Mouse (Mus musculus) midbrain, embryonic 14.5 days (tissue): ENCODE results near the gene Kbtbd13. TPM values are rescaled to one million over a fixed set of nuclear protein-coding genes. Genes with fewer than 3 reads are reported as not detected.
"Not testable (repeated sequence)": the region's sequence is repeated elsewhere in the genome, so short reads cannot be mapped to it uniquely, and the experiment has no call there.

Source experiments
- ATAC-seq: fragments of 200-750 bp; cut with Nextera tagmentation; 2 replicates; pipeline ENCODE4 v1.8.0; 2017; ENCODE audit warnings: moderate number of reproducible peaks, moderate library complexity; ENCODE audit not compliant: low FRiP score, low TSS enrichment
- DNase-seq: peaks from one replicate; pipeline ENCODE4 v3.0.0-alpha.2; 2015
- H3K27ac ChIP-seq: fragments of 300-500 bp; sonication (generic); replicated peaks from 2 replicates; pipeline ENCODE4 v1.5.1; 2014; ENCODE audit warnings: mild to moderate bottlenecking, low read depth, low read length, moderate library complexity
- H3K27me3 ChIP-seq: fragments of 300-500 bp; sonication (generic); 2 replicates; pipeline ENCODE4 v1.6.1; 2014; ENCODE audit warnings: low read length, control low read depth, mixed read lengths; ENCODE audit not compliant: control insufficient read depth, insufficient read depth
- H3K36me3 ChIP-seq: fragments of 300-500 bp; sonication (generic); 2 replicates; pipeline ENCODE4 v1.6.1; 2014; ENCODE audit warnings: low read length, control low read depth; ENCODE audit not compliant: control insufficient read depth, insufficient read depth
- H3K4me1 ChIP-seq: fragments of 300-500 bp; sonication (generic); 2 replicates; pipeline ENCODE4 v1.6.1; 2014; ENCODE audit warnings: mild to moderate bottlenecking, antibody characterized with exemption, low read length, control low read depth; ENCODE audit not compliant: control insufficient read depth, insufficient read depth
- H3K4me2 ChIP-seq: fragments of 300-500 bp; sonication (generic); 2 replicates; pipeline ENCODE4 v1.6.1; 2014; ENCODE audit warnings: mild to moderate bottlenecking, low read length, moderate library complexity
- H3K4me3 ChIP-seq: fragments of 300-500 bp; sonication (generic); replicated peaks from 2 replicates; pipeline ENCODE4 v1.5.1; 2014; ENCODE audit warnings: low read depth, low read length
- H3K9ac ChIP-seq: fragments of 300-500 bp; sonication (generic); replicated peaks from 2 replicates; pipeline ENCODE4 v1.6.1; 2014; ENCODE audit warnings: mild to moderate bottlenecking, low read length, moderate library complexity
- H3K9me3 ChIP-seq: fragments of 300-500 bp; sonication (generic); 2 replicates; pipeline ENCODE4 v1.6.1; 2016; ENCODE audit warnings: low read length, control low read depth, mixed read lengths; ENCODE audit not compliant: control insufficient read depth
- WGBS: fragments of 180-500 bp; shearing (Covaris S2); extraction: QIAGEN DNeasy Blood & Tissue Kit; methylation state at CpG from one replicate; pipeline ENCODE4 v1.1.7; 2014; 5-methylcytosine and 5-hydroxymethylcytosine counted together
- polyA plus RNA-seq: library from polyadenylated mRNA; unstranded; fragments of >200 nt; fragmentation: Nextera tagmentation; extraction: Ambion mirVana; gene quantifications from 2 replicates; pipeline ENCODE4 v1.2.1, GENCODE M21; 2014

Kbtbd13 gene
- polyA plus RNA-seq, 1 experiment from 2014 or later, result 0.47 TPM

DNA sequence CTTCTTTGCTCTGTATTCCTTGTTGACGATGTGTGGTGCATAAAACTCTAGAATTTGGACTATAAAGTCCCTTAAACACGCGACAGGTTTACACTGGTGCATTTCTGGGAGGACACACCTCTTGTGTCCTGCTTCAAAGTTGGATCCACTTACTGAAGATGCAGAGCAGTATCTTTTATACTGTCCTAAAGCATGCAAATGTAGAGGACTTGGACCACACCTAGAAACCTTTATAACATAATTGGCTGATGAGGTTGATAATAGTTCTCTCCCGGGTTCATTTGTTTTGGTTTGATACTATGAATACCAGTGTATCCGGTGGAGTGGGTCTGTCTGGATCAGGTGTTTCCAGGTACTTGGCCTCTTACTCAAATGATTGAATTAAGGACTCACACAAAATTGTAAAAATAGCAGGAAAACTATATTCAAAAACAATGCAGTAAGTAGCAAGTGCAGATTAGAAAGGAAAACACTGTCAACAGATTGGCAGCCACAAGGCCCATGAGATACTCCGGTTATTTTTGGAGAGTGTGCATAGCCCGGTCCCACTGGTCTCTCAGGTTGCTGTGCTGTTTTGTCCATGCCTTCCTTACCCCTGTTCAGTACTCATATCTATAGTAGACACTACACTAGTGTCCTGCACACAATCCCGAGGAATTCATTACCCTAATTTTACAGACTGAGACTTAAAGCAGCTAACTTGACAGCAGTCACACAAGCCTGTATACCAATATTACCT lies 44.2 kb downstream of the Kbtbd13 start:
- peak overlapping the region; percentile 96 for H3K4me3 ChIP-seq
- WGBS, result 56% methylated on average over 8 of the region's 8 CpGs
- H3K27ac ChIP-seq, result no peak overlapping the region
- DNase-seq, result no peak
- H3K4me1 ChIP-seq, result peaks cover 11% of the 10 kb centered on the region
- H3K9ac ChIP-seq, result peak overlapping the region; percentile 93
- H3K9me3 ChIP-seq, result no peaks in the 10 kb centered on the region
- no peaks in the 10 kb centered on the region for H3K36me3 ChIP-seq
- H3K4me2 ChIP-seq, result peak overlapping the region; percentile 95
- no peak for ATAC-seq
- H3K27me3 ChIP-seq, result no peaks in the 10 kb centered on the region

DNA sequence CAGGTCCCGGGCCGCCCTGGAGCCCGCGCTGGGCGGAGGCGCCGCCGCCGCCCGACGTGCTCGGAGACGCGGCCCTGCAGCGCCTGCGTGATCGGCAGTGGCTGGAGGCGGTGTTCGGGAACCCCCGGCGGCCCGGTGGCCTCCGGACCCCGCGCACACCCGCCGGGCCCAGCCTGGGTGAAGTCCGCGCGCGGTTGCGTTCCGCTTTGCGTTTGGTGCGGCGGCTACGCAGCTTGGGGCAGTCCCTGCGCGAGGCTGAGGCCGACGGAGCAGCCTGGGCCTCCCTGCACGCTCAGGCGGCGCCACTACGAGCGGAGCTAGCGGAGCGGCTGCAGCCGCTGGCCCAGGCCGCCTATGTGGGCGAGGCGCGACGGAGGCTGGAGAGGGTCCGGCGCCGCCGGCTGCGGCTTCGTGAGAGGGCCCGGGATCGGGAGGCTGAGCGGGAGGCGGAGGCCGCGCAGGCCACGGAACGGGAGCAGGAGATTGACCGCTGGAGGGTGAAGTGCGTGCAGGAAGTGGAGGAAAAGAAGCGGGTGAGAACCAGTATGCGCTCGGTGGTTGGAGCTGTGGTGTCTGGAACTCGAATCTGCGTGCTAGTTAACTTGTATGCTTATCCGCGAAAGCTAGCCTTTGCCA lies 44.9 kb downstream of the Kbtbd13 start:
- Histone ChIP-seq H3K27ac (peak overlapping the region; percentile 93), H3K27me3 (no peaks in the 10 kb centered on the region), H3K9ac (peak overlapping the region; percentile 93), H3K9me3 (no peaks in the 10 kb centered on the region), H3K4me1 (peaks cover 11% of the 10 kb centered on the region), H3K4me3 (peak overlapping the region; percentile 96), H3K4me2 (peak overlapping the region; percentile 95), H3K36me3 (no peaks in the 10 kb centered on the region)
- peak; percentile 49 for DNase-seq
- under 1% methylated on average over 68 of the region's 77 CpGs for WGBS
- peak; percentile 27; the same call in 1 of the 2 replicates for ATAC-seq

DNA sequence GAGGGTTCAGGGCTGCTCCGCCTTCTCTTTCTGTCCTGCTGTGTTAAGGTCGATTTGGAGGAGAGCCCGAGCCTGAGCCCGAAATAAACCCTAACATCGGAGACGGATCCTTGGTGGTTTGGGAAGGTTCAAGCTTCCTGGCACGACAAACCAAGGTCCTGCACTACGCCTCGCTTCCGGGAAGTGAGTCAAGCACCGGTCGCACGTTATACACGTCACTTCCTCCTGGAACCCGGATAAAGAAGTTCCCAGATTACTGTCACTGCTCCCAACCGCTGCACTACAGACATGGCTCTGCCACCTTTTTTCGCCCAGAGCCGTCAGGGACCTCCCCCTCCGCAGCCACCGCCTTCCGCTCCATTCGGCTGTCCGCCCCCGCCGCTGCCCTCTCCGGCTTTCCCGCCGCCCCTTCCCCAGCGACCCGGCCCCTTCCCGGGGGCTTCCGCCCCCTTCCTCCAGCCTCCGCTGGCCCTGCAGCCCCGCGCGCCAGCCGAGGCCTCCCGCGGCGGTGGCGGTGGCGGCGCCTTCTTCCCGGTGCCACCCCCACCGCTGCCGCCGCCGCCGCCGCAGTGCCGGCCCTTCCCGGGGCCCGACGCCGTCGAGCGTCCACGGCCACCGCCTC lies 45.5 kb downstream of the Kbtbd13 start, which contains the start of gene Pdcd7:
Gene Pdcd7 (plus strand): TSS at position 251 of the 622 bp plus-strand sequence.
- Histone ChIP-seq H3K9me3 (no peaks in the 10 kb centered on the region), H3K4me1 (peaks cover 11% of the 10 kb centered on the region), H3K9ac (peak within 1 kb of the TSS; percentile 93), H3K4me2 (peak within 1 kb of the TSS; percentile 95), H3K27ac (peak within 1 kb of the TSS; percentile 93), H3K36me3 (no peaks in the 10 kb centered on the region), H3K4me3 (peak within 1 kb of the TSS; percentile 96), H3K27me3 (no peaks in the 10 kb centered on the region)
- DNase-seq (peak; percentile 99), ATAC-seq (peak; percentile 90)
- WGBS, result under 1% methylated on average over 59 of the region's 59 CpGs

DNA sequence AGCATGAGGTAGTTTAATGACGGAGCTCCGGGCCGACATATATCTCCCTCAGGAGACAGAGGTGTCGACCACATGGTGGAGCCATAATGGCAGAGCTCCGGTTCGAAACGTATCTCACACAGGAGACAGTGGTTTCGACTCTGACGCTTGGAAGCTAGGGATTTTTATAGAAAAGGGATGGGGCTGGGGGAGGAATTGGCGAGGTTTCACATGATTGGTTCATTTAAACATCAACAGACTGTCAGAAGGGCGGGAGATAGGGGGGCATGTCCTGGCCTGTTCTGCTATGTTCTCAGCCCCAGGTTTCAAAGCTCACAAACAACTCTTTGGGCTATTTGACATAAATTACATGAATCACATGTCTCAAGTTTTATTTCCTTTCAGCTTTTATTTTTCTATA lies 46.0 kb downstream of the Kbtbd13 start:
- Histone ChIP-seq H3K9ac (peak overlapping the region; percentile 93), H3K4me2 (peak overlapping the region; percentile 95), H3K27ac (peak overlapping the region; percentile 93), H3K4me3 (peak overlapping the region; percentile 96), H3K4me1 (peaks cover 11% of the 10 kb centered on the region)
- 66% methylated on average over 11 of the region's 11 CpGs for WGBS
- not testable (repeated sequence) for H3K36me3 ChIP-seq, H3K27me3 ChIP-seq, H3K9me3 ChIP-seq, ATAC-seq
- DNase-seq, result peak; percentile 7

DNA sequence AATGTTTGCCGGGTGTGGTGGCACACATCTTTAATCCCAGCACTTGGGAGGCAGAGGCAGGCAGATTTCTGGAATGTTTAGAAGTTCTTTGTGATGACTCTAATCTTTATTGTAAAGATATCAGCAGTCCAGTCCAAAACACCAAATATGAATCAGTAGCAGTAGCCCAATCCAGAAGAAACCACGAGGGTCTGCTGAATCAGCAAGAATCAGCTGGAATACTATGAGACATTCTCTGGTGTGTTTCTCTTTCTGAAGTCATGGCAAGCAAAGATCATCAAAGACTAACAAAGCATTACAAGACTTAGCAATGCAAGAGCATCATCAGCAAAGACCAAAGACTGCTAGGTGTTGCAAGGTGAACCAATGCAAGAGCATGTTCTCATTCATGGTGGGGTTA lies 51.0 kb downstream of the Kbtbd13 start:
- 88% methylated on average over 2 of the region's 2 CpGs for WGBS
- no peak overlapping the region for H3K27ac ChIP-seq

DNA sequence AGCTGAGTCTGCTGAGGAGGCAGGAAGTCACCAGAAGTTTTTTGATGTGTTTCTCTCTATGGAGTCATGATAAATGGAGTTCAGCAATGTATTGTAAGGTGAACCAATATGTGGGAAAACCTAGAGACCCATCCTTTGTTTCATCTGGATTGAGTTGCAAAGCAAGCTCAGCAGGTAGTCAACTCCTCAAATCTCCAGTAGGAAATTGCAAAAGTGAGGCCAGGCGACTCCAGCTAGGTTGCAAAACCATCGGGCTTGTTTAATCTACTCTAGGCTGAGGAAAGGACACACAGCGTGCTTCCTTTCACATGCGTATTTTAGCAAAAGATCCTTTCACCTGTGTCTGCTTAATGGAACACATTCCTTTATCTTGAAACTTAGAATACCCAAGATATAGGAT lies 52.3 kb downstream of the Kbtbd13 start:
- Histone ChIP-seq H3K9me3 (no peaks in the 10 kb centered on the region), H3K27ac (no peak overlapping the region), H3K36me3 (no peaks in the 10 kb centered on the region), H3K4me2 (no peak overlapping the region), H3K4me3 (no peak overlapping the region), H3K4me1 (no peaks in the 10 kb centered on the region), H3K27me3 (no peaks in the 10 kb centered on the region), H3K9ac (no peak overlapping the region)
- DNase-seq, result no peak
- 83% methylated on average over 4 of the region's 4 CpGs for WGBS
- no peak for ATAC-seq

More for the DNA sequence above, 51.0 kb downstream of the Kbtbd13 start:
- ATAC-seq (no peak), DNase-seq (no peak)
- Histone ChIP-seq H3K9me3 (no peaks in the 10 kb centered on the region), H3K36me3 (no peaks in the 10 kb centered on the region), H3K27me3 (no peaks in the 10 kb centered on the region), H3K4me3 (no peak overlapping the region), H3K9ac (no peak overlapping the region), H3K4me2 (no peak overlapping the region), H3K4me1 (no peaks in the 10 kb centered on the region)

Other genes starting within 250 kb of the Kbtbd13 start
- 5.2 and 6.5 TPM in 2 replicates for gene Parp16, start 196.3 kb downstream of the Kbtbd13 start, polyA plus RNA-seq
- 0.17 and 0.24 TPM in 2 replicates for gene Cilp, start 126.5 kb downstream of the Kbtbd13 start, polyA plus RNA-seq
- gene Clpx, start 97.4 kb downstream of the Kbtbd13 start, polyA plus RNA-seq, result 38.1 and 45.6 TPM in 2 replicates
- gene Pdcd7, start 45.5 kb downstream of the Kbtbd13 start, polyA plus RNA-seq, result 10.1 and 13.1 TPM in 2 replicates
- gene Ubap1l, start 30.6 kb downstream of the Kbtbd13 start, polyA plus RNA-seq, result 1.5 and 1.7 TPM in 2 replicates
- gene Rasl12, start 6.9 kb upstream of the Kbtbd13 start, polyA plus RNA-seq, result 6.5 and 7.1 TPM in 2 replicates
- gene Slc51b, start 31.3 kb upstream of the Kbtbd13 start, polyA plus RNA-seq, result not detected in 2 replicates
- 22.0 and 23.5 TPM in 2 replicates for gene Mtfmt, start 44.1 kb upstream of the Kbtbd13 start, polyA plus RNA-seq
- gene Spg21, start 69.3 kb upstream of the Kbtbd13 start, polyA plus RNA-seq, result 137 and 162 TPM in 2 replicates
- gene Ankdd1a, start 128.5 kb upstream of the Kbtbd13 start, polyA plus RNA-seq, result 0.55 and 1.00 TPM in 2 replicates
- gene Plekho2, start 188.4 kb upstream of the Kbtbd13 start, polyA plus RNA-seq, result 2.9 and 4.6 TPM in 2 replicates
- gene Pif1, start 195.5 kb upstream of the Kbtbd13 start, polyA plus RNA-seq, result 1.5 and 2.6 TPM in 2 replicates
- 2.4 and 3.5 TPM in 2 replicates for gene Rbpms2, start 238.0 kb upstream of the Kbtbd13 start, polyA plus RNA-seq